Mouse (Mus musculus): ENCODE measurements around the gene Hbp1. TPM values are rescaled to one million over a fixed set of nuclear protein-coding genes. Genes with fewer than 3 reads are reported as not detected.

Gene Hbp1
- polyA plus RNA-seq, 1 experiment: 0.57 TPM

- no peak overlapping the region for H3K4me3 ChIP-seq (replicated peaks)
- H3K4me1 ChIP-seq (ENCODE audit: control insufficient read depth): peaks cover 51% of the 10 kb centered on the region
- H3K27me3 ChIP-seq (ENCODE audit: control insufficient read depth): no peaks in the 10 kb centered on the region
- no peaks in the 10 kb centered on the region for H3K9me3 ChIP-seq (ENCODE audit: control insufficient read depth, low read length)
- H3K36me3 ChIP-seq (ENCODE audit: control insufficient read depth): peaks cover 66% of the 10 kb centered on the region
- no peak for TF ChIP-seq TAL1 (IDR thresholded peaks at IDR 0.05; ENCODE audit: low read length)
- TF ChIP-seq GATA1 (IDR thresholded peaks at IDR 0.05; ENCODE audit: low read length): 0 out of 2 replicates have a peak, but pooled peaks have one; percentile 40
Measured at GRCm38 (mm10) chr12:31943020-31943654, 7.2 kb downstream of the Hbp1 start.

- no peak overlapping the region for H3K4me3 ChIP-seq (replicated peaks)
- TF ChIP-seq GATA1 (IDR thresholded peaks at IDR 0.05; ENCODE audit: low read length): no peak
- peaks cover 97% of the 10 kb centered on the region for H3K36me3 ChIP-seq (ENCODE audit: control insufficient read depth)
- no peaks in the 10 kb centered on the region for H3K9me3 ChIP-seq (ENCODE audit: control insufficient read depth, low read length)
- H3K27me3 ChIP-seq (ENCODE audit: control insufficient read depth): no peaks in the 10 kb centered on the region
- H3K4me1 ChIP-seq (ENCODE audit: control insufficient read depth): peaks cover 26% of the 10 kb centered on the region
Measured at GRCm38 (mm10) chr12:31939026-31939425, 11.3 kb downstream of the Hbp1 start.

GRCm38 (mm10) chr12:31938391-31938997 lies 11.8 kb downstream of the Hbp1 start:
- no peaks in the 10 kb centered on the region for H3K27me3 ChIP-seq (ENCODE audit: control insufficient read depth)
- H3K4me3 ChIP-seq (replicated peaks): no peak overlapping the region
- TF ChIP-seq GATA1 (IDR thresholded peaks at IDR 0.05; ENCODE audit: low read length) (no peak), TAL1 (IDR thresholded peaks at IDR 0.05; ENCODE audit: low read length) (no peak)
- no peaks in the 10 kb centered on the region for H3K9me3 ChIP-seq (ENCODE audit: control insufficient read depth, low read length)
- peaks cover 21% of the 10 kb centered on the region for H3K4me1 ChIP-seq (ENCODE audit: control insufficient read depth)
- peaks cover 97% of the 10 kb centered on the region for H3K36me3 ChIP-seq (ENCODE audit: control insufficient read depth)

GRCm38 (mm10) chr12:31937613-31938012 lies 12.7 kb downstream of the Hbp1 start:
- peaks cover 97% of the 10 kb centered on the region for H3K36me3 ChIP-seq (ENCODE audit: control insufficient read depth)
- H3K4me3 ChIP-seq (replicated peaks): no peak overlapping the region
- TF ChIP-seq TAL1 (IDR thresholded peaks at IDR 0.05; ENCODE audit: low read length) (no peak), GATA1 (IDR thresholded peaks at IDR 0.05; ENCODE audit: low read length) (no peak)
- H3K4me1 ChIP-seq (ENCODE audit: control insufficient read depth): peaks cover 12% of the 10 kb centered on the region
- no peaks in the 10 kb centered on the region for H3K27me3 ChIP-seq (ENCODE audit: control insufficient read depth)
- H3K9me3 ChIP-seq (ENCODE audit: control insufficient read depth, low read length): no peaks in the 10 kb centered on the region

- no peaks in the 10 kb centered on the region for H3K27me3 ChIP-seq (ENCODE audit: control insufficient read depth)
- TF ChIP-seq GATA1 (IDR thresholded peaks at IDR 0.05; ENCODE audit: low read length): no peak
- TF ChIP-seq TAL1 (IDR thresholded peaks at IDR 0.05; ENCODE audit: low read length): no peak
- H3K4me3 ChIP-seq (replicated peaks): no peak overlapping the region
- H3K4me1 ChIP-seq (ENCODE audit: control insufficient read depth): peaks cover 10% of the 10 kb centered on the region
- no peaks in the 10 kb centered on the region for H3K9me3 ChIP-seq (ENCODE audit: control insufficient read depth, low read length)
- H3K36me3 ChIP-seq (ENCODE audit: control insufficient read depth): peaks cover 97% of the 10 kb centered on the region
Measured at GRCm38 (mm10) chr12:31936657-31937300, 13.6 kb downstream of the Hbp1 start.

GRCm38 (mm10) chr12:31931818-31932217 lies 18.5 kb downstream of the Hbp1 start:
- Histone ChIP-seq H3K9me3 (ENCODE audit: control insufficient read depth, low read length) (no peaks in the 10 kb centered on the region), H3K27me3 (ENCODE audit: control insufficient read depth) (no peaks in the 10 kb centered on the region), H3K4me3 (replicated peaks) (no peak overlapping the region), H3K36me3 (ENCODE audit: control insufficient read depth) (peaks cover 99% of the 10 kb centered on the region), H3K4me1 (ENCODE audit: control insufficient read depth) (no peaks in the 10 kb centered on the region)
- TF ChIP-seq TAL1 (IDR thresholded peaks at IDR 0.05; ENCODE audit: low read length) (no peak), GATA1 (IDR thresholded peaks at IDR 0.05; ENCODE audit: low read length) (no peak)

- no peak for TF ChIP-seq GATA1 (IDR thresholded peaks at IDR 0.05; ENCODE audit: low read length)
- no peak for TF ChIP-seq TAL1 (IDR thresholded peaks at IDR 0.05; ENCODE audit: low read length)
- Histone ChIP-seq H3K27me3 (ENCODE audit: control insufficient read depth) (no peaks in the 10 kb centered on the region), H3K4me1 (ENCODE audit: control insufficient read depth) (no peaks in the 10 kb centered on the region), H3K36me3 (ENCODE audit: control insufficient read depth) (peaks cover 98% of the 10 kb centered on the region), H3K9me3 (ENCODE audit: control insufficient read depth, low read length) (no peaks in the 10 kb centered on the region), H3K4me3 (replicated peaks) (no peak overlapping the region)
Measured at GRCm38 (mm10) chr12:31928498-31928897, 21.8 kb downstream of the Hbp1 start.

- Histone ChIP-seq H3K36me3 (ENCODE audit: control insufficient read depth) (peaks cover 90% of the 10 kb centered on the region), H3K4me1 (ENCODE audit: control insufficient read depth) (no peaks in the 10 kb centered on the region), H3K9me3 (ENCODE audit: control insufficient read depth, low read length) (no peaks in the 10 kb centered on the region), H3K4me3 (replicated peaks) (no peak overlapping the region), H3K27me3 (ENCODE audit: control insufficient read depth) (no peaks in the 10 kb centered on the region)
- TF ChIP-seq TAL1 (IDR thresholded peaks at IDR 0.05; ENCODE audit: low read length): no peak
- TF ChIP-seq GATA1 (IDR thresholded peaks at IDR 0.05; ENCODE audit: low read length): no peak
Measured at GRCm38 (mm10) chr12:31926661-31927061, 23.7 kb downstream of the Hbp1 start.

- Histone ChIP-seq H3K4me3 (replicated peaks) (no peak overlapping the region), H3K9me3 (ENCODE audit: control insufficient read depth, low read length) (no peaks in the 10 kb centered on the region), H3K36me3 (ENCODE audit: control insufficient read depth) (peaks cover 84% of the 10 kb centered on the region), H3K27me3 (ENCODE audit: control insufficient read depth) (no peaks in the 10 kb centered on the region), H3K4me1 (ENCODE audit: control insufficient read depth) (peaks cover 7% of the 10 kb centered on the region; the same call in 1 of the 2 replicates)
- TF ChIP-seq GATA1 (IDR thresholded peaks at IDR 0.05; ENCODE audit: low read length): no peak
- TF ChIP-seq TAL1 (IDR thresholded peaks at IDR 0.05; ENCODE audit: low read length): no peak
Measured at GRCm38 (mm10) chr12:31925343-31925742, 25.0 kb downstream of the Hbp1 start.

Data from erythroblast, embryonic 14.5 days (primary cell).